Mouse (Mus musculus) ovary, adult 18-20 months (tissue): ENCODE results near the gene Hectd4.
A peak's percentile ranks its signal among the peaks of the same experiment; 100 is the strongest.
"Not testable (repeated sequence)": the region's sequence is repeated elsewhere in the genome, so short reads cannot be mapped to it uniquely, and the experiment has no call there.

Experiments
- DNase-seq: peaks from one replicate; pipeline ENCODE4 v3.0.0; 2022; ENCODE audit warnings: low spot score, mixed read lengths

The Hectd4 gene

GRCm38 (mm10) chr5:121219980-121220731, at the start of gene Hectd4:
Gene Hectd4 (plus strand): TSS chr5:121220219.
- peak; percentile 91 for DNase-seq

DNA sequence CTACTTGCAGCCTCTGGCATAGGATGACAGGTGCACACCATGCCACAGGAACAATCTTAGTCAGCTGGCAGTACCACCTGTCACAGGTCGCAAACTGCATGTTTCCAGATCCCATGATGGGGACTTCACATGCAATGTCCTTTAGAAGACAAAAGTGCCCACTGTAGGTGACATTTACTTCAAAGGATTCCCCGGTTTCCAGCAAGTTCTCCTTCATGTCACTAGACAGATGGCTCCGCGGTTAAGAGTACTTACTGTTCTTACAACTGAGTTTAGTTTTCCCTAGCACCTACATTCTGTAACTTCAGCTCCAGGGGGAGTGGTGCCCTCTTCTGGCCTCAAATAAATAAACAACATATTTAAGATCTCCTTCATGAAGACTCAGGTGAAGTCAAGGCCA, 47.2 kb upstream of the Hectd4 start:
- no peak for DNase-seq

DNA sequence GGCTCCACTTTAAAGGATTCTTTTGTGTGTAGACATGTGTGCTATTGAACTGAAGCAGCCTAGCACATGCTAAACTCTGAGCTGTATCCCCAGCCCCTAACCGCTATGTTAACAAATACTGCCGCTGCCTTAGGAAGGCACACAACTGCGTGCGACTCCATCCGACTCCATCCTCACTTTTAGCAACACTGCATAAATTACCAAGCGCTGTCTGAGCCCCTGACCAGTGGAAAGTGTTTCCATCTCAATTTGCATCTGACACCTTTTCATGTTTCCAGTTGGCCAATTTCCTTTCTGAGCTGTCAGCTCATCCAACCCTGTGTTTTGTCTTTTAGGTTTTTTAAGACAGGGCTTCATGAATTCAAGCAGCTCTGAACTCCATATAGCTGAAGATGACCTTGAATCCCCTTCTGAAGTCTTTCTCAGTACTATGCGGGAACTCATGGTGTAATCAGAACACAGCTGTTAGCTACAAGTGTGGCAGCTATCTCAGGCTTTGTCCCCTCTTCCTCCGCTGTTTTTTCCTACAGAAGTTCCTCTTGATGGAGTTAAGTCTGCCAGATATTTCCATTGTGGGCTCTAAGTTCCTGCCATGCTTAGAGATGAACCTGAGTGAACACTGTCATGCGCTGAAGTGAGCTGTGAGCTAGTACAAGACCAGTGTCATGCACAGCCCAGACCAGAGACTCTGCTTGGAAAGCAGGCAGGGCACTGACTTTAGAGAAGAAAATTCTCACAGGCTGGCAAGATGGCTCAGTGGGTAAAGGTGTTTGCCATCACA, 40.8 kb upstream of the Hectd4 start:
- DNase-seq: no peak

DNA sequence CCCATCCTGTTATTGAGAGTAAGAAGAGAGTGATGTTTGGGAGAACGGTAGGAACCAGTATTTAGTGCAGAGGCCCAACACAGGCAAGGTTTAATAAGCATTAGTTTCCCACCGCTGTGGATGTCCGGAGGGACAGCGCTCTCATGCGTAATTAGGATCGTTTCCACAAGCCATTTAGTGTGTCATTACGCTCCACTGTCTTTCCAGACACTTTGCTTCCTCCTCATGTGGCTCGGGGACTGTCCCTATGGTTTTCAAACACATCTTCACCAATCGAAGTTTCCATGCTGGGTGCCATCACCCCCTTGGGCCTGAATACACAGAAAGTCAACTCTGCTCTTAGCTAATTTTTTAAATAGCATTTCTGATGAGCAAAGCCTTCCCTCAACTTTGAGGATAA, 36.8 kb upstream of the Hectd4 start:
- no peak for DNase-seq

- DNase-seq: no peak
Observed at GRCm38 (mm10) chr5:121184375-121184774, 35.6 kb upstream of the Hectd4 start.

- no peak for DNase-seq
Observed at GRCm38 (mm10) chr5:121184945-121185551, 35.0 kb upstream of the Hectd4 start.

GRCm38 (mm10) chr5:121187580-121188001, 32.4 kb upstream of the Hectd4 start:
- peak; percentile 32 for DNase-seq

DNA sequence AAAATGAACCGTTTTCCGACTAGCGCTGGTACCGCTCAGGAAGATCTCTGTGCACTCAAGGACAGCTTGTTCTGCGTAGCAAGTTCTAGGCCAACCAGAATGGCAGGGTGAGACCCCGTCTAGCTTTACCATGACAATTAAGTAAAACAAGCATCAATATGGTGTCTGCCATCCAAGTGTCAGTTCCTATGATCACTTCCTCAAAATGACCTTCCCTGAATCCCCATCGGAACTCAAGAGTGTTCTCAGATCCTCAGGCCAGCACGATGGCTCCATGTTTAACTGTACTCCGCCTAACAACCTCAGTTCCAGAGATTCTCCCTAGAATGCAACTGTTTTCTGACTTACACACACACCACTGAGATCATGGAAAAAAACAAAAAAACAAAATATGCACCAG, 31.8 kb upstream of the Hectd4 start:
- no peak for DNase-seq

DNA sequence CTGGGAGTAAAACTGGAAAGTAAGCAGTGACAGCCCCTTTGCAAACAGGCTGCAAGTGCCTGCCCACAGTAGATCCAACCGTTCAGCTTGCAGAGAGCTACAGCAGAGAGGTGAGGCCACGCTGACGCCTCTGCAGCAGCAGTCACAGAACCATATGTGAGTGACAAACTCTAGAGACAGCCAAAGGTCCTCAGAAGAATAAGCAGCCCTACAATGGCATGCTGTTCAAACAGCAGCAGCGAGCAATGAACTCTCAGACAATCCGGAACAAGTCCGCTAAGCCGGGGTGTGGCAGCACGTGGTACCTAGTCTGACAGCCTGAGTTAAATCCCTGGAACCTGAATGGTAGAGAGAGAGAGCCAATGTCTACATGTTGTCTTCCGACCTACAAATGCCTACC, 30.8 kb upstream of the Hectd4 start:
- no peak for DNase-seq

DNA sequence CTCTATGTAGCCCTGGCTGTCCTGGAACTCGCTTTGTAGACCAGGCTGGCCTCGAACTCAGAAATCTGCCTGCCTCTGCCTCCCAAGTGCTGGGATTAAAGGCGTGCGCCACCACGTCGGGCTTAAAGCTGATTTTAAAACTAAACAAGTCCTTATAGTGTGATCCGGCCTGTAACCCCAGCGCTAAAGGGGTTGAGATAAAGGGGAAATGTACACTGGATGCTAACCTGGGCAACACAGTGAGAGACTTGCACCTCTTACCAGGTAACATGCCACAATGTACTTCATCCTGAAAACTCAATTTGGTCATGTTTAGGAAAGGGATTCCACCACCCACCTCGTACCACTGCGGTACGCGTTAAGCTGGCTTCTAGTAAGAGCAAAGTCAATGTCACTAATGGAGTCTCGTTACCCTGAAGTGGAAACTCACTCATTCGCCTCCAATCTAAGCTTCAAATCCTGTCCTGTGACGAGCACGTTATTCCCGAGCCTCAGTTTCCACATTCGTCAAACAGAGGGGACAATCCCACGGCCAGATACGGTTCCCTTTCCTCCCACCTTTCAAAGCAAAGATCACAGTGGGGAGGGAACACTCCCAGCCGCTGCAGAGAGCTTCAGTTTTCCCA, 29.7 kb upstream of the Hectd4 start:
- DNase-seq: no peak

DNA sequence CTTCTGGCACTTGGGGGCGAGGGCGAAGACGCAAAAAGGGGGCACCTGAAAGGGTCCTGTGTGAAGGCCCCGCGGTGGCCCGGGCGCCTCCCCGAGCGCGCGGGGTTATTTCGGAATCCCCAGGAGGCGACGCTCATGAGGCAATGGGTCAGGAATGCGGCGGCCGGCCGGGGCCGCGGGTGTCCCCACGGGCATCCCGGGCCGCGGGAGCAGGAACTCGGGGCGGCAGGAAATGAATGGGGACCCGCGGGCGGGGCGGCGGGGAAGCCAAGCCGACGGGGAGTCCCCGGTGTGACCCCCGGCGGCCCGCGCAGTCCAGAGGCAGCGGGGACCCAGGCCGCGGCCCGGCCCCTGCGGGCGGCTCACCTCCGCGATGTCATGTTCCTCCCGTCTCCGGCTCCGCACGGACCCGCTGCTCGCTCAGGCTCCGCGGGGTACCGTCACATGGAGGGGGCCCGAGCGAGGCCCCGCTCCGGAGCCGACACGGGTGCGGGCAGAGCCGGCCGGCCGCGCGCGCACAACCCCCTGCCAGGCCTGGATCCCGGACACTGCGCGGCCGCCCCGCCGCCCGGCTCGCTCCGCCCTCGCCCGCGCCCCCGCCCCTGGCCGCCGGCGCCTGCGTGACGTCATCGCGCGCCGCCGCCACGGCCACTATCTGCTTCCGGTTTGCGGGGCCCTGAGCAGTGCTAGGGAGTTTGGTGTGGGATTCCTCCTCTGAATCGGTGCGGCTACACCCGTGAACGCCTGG, 29.0 kb upstream of the Hectd4 start, which contains the start of gene Ptpn11:
Ptpn11 (minus strand) TSS at position 562 of the 748 bp plus-strand sequence.
- DNase-seq: peak; percentile 66

- DNase-seq: no peak
Observed at GRCm38 (mm10) chr5:121191584-121191906, 28.5 kb upstream of the Hectd4 start.

DNA sequence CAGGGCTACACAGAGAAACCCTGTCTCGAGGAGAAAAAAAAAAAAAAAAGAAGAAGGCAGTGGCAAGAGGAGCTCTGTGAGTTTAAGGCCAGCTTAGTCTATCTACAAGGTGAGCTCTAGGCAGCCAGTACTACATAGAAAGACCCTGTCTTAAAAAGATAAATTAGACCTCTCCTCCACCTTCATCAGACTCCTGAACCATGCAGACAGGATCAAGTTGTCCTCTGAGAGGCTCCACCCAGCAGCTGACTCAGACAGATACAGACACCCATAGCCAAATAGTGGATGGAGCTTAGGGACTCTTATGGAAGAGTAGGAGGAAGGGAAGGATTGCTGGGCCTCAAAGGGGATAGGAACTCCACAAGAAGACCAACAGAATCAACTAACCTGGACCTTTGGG, 25.8 kb upstream of the Hectd4 start:
- no peak for DNase-seq

DNA sequence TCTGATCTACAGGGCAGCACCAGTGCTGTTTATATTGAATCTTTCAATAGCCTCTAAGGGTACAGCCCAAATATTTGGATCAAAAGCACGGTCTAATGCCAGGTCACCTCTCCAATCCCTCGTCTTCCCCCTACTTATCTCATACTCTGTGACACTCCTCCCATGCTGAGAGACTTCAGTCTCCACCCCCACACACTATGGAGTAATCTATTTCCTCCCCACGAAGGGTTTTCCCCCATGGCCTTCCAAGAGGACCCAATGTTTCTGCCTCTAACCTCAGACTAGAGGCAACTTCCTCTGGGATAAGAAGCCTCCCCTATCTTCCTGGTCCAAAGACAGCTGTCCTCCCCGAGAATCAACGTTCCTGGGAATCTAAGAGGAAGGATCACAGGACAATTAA, 23.3 kb upstream of the Hectd4 start:
- no peak for DNase-seq

DNA sequence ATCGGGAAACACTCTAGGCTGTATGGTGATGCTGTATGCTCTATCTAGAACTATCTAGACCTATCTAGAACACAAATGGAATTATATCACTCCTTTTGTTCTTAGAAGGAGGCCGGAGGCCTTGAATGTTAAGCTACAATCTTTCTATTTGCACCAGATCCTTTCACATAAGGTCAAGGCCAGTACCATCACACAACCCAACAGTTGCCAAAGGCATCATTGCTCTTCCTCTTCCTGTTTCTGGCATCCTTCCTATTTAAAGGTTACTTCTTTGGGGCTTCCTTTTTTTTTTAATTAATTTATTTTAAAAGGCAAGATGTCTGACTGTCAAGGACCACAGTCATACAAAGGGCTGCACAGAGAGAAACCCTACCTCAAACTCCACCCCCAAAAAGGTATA, 22.7 kb upstream of the Hectd4 start:
- no peak for DNase-seq

DNA sequence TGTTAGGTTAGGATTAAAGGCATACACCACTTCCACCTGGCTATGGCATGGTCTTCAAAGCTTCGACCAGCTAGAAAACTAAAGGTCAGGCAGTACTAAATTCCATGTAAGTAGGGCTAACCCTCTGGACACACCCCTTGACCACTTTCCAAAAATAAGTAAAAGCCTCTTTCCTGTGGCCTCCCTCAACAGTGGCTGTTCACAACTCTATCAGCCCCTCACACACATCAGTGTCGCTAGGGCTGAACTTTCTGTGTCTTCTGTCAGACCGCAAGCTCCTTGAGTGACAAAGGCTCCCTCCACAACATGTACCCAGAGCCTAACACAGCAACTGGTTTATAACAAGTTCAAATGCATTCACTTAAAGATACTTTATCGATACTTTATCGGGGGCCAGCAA, 21.6 kb upstream of the Hectd4 start:
- no peak for DNase-seq

- no peak for DNase-seq
Observed at GRCm38 (mm10) chr5:121201739-121202138, 18.3 kb upstream of the Hectd4 start.

DNA sequence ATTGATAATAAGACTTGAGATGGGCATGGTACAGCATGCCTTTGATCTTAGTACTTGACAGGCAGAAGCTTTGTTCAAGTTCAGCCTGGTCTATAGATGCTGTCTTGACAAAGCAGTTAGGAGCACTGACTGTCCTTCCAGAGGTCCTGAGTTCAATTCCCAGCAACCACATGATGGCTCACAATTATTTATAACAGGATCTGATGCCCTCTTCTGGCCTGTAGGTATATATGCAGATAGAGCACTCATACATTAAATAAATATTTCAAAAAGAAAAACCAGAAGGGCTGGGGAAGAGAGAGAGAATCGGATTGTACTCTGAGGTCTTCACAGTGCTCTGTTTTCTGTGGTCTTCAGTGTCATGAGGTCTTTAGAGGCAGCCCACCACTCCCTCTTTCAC, 17.6 kb upstream of the Hectd4 start:
- no peak for DNase-seq

GRCm38 (mm10) chr5:121204132-121205089, 15.6 kb upstream of the Hectd4 start, which contains the start of gene Rpl6:
Gene Rpl6 (plus strand): TSS chr5:121204481.
- DNase-seq: peak; percentile 71

- not testable (repeated sequence) for DNase-seq
Observed at GRCm38 (mm10) chr5:121205537-121206130, 14.4 kb upstream of the Hectd4 start.
